ENCODE assay signal across 10 mouse cellular contexts in genomic region chr5:65951513-65951909, GRCm38 (mm10). TPM values are rescaled to one million over a fixed set of nuclear protein-coding genes. Genes with fewer than 3 reads are reported as not detected.
DNase-seq lines count a peak whose midpoint lies in the region; ATAC-seq and TF ChIP-seq lines count a peak whose summit lies in the region.
"Had no signal": no experiment of that assay in that cellular context is flagged by ENCODE, and none has a peak within 500 bp of the region (broad histone marks: within the 10 kb centered on the region; RNA-seq: fewer than 3 reads in every experiment).

No protein-coding gene starts in this region.

- H3K9me3 ChIP-seq in hindbrain, embryonic 14.5 days (ENCODE audit: control insufficient read depth, low read length) = no peaks in the 10 kb centered on the region
- no peaks in the 10 kb centered on the region for H3K9me3 ChIP-seq in stomach, postnatal 0 days (ENCODE audit: control insufficient read depth, low read length)
- H3K9me3 ChIP-seq: liver, embryonic 15.5 days had no signal

- 69% methylated on average over 4 of the region's 4 CpGs for WGBS in hindbrain, embryonic 14.5 days
- WGBS in stomach, postnatal 0 days = 76% methylated on average over 4 of the region's 4 CpGs

- DNase-seq in layer of hippocampus, adult 2 months (ENCODE audit: low spot score in 2 of 2) = no peak
- no peak for DNase-seq in layer of hippocampus, adult 18-20 months (ENCODE audit: low spot score in 2 of 2)
- peak; percentile 66 for DNase-seq in MEL-GATA-1-ER (ENCODE audit: extremely low read depth, low read depth)
- DNase-seq in hindbrain, embryonic 14.5 days (ENCODE audit: low spot score) = no peak
- DNase-seq in stomach, postnatal 0 days (ENCODE audit: low spot score) = no peak
- no peak for DNase-seq in ovary, postnatal 10 days (ENCODE audit: low spot score)
- DNase-seq in right cerebral cortex, adult 2 months (ENCODE audit: low spot score in 2 of 2) = no peak
- DNase-seq in heart, adult 18-20 months = no peak
- DNase-seq: gastrocnemius, postnatal 25 days had no signal

- peak; percentile 62 for TF ChIP-seq CTCF in layer of hippocampus, adult 2 months (conservative IDR thresholded peaks at IDR 0.05)
- TF ChIP-seq CTCF in stomach, postnatal 0 days (IDR thresholded peaks at IDR 0.05; ENCODE audit: low read depth) = peak; percentile 60

- H3K27me3 ChIP-seq in hindbrain, embryonic 14.5 days (ENCODE audit: control insufficient read depth, insufficient read depth, low read length) = no peaks in the 10 kb centered on the region
- no peaks in the 10 kb centered on the region for H3K27me3 ChIP-seq in stomach, postnatal 0 days (ENCODE audit: control insufficient read depth, insufficient read depth, low read length)
- H3K27me3 ChIP-seq: liver, embryonic 15.5 days had no signal

- ATAC-seq in hindbrain, embryonic 14.5 days (ENCODE audit: low FRiP score) = no peak
- no peak for ATAC-seq in stomach, postnatal 0 days (ENCODE audit: low FRiP score, low TSS enrichment)

- no peak overlapping the region for H3K4me3 ChIP-seq in layer of hippocampus, adult 2 months
- no peak overlapping the region for H3K4me3 ChIP-seq in hindbrain, embryonic 14.5 days (replicated peaks; ENCODE audit: low read length)
- no peak overlapping the region for H3K4me3 ChIP-seq in stomach, postnatal 0 days (ENCODE audit: low read depth, low read length)
- H3K4me3 ChIP-seq: liver, embryonic 15.5 days had no signal

- H3K4me1 ChIP-seq in hindbrain, embryonic 14.5 days (replicated peaks; ENCODE audit: control insufficient read depth, insufficient read depth, low read length) = peaks cover 24% of the 10 kb centered on the region
- no peaks in the 10 kb centered on the region for H3K4me1 ChIP-seq in stomach, postnatal 0 days (replicated peaks; ENCODE audit: control insufficient read depth, insufficient read depth)

- H3K27ac ChIP-seq in layer of hippocampus, adult 2 months = no peak overlapping the region
- H3K27ac ChIP-seq in hindbrain, embryonic 14.5 days = peak overlapping the region; percentile 93
- H3K27ac ChIP-seq in stomach, postnatal 0 days (replicated peaks) = no peak overlapping the region
- H3K27ac ChIP-seq: liver, embryonic 15.5 days had no signal

- H3K9ac ChIP-seq in hindbrain, embryonic 14.5 days = no peak overlapping the region
- no peak overlapping the region for H3K9ac ChIP-seq in stomach, postnatal 0 days (ENCODE audit: low read length)
- H3K9ac ChIP-seq: liver, embryonic 15.5 days had no signal

- no peaks in the 10 kb centered on the region for H3K36me3 ChIP-seq in hindbrain, embryonic 14.5 days (replicated peaks; ENCODE audit: control insufficient read depth, insufficient read depth)
- no peaks in the 10 kb centered on the region for H3K36me3 ChIP-seq in stomach, postnatal 0 days (ENCODE audit: control insufficient read depth, insufficient read depth, low read length)
- H3K36me3 ChIP-seq: liver, embryonic 15.5 days had no signal

- no peak overlapping the region for H3K4me2 ChIP-seq in hindbrain, embryonic 14.5 days (replicated peaks)
- H3K4me2 ChIP-seq in stomach, postnatal 0 days (replicated peaks; ENCODE audit: low read depth) = no peak overlapping the region
- H3K4me2 ChIP-seq: liver, embryonic 15.5 days had no signal

- no peak for TF ChIP-seq EP300 in stomach, postnatal 0 days (optimal IDR thresholded peaks at IDR 0.05)

RNA-seq across cellular contexts. Expression of gene Chrna9, which starts 16.8 kb away (rescaled TPM):
- total RNA-seq in layer of hippocampus, adult 2 months (2021) = not detected
- total RNA-seq in layer of hippocampus, adult 18-20 months (2021) = not detected
- polyA plus RNA-seq in hindbrain, embryonic 14.5 days (2014; fragmentation: Nextera tagmentation; extraction: Ambion mirVana) = not detected in 2 replicates
- not detected in 2 replicates for polyA plus RNA-seq in stomach, postnatal 0 days (2015; fragmentation: Nextera tagmentation; extraction: Ambion mirVana)
- not detected for total RNA-seq in heart, adult 18-20 months (2021)
- polyA plus RNA-seq: liver, embryonic 15.5 days had no signal

RNA-seq across cellular contexts. Expression of gene 9130230L23Rik, which starts 52.6 kb away (rescaled TPM):
- total RNA-seq in layer of hippocampus, adult 2 months (2021) = not detected
- not detected for total RNA-seq in layer of hippocampus, adult 18-20 months (2021)
- polyA plus RNA-seq in hindbrain, embryonic 14.5 days (2014; fragmentation: Nextera tagmentation; extraction: Ambion mirVana) = 0.26 TPM in 1 of 2 replicates, not detected in the other
- polyA plus RNA-seq in stomach, postnatal 0 days (2015; fragmentation: Nextera tagmentation; extraction: Ambion mirVana) = 4.7 and 4.8 TPM in 2 replicates
- total RNA-seq in heart, adult 18-20 months (2021) = not detected
- total RNA-seq: gastrocnemius, postnatal 25 days had no signal
